Mouse (Mus musculus): ENCODE results near the gene Gm826. TPM values are rescaled to one million over a fixed set of nuclear protein-coding genes. Genes with fewer than 3 reads are reported as not detected.

Gene Gm826
- total RNA-seq, 2 experiments from 2014 or later, result 0.99 to 1.7 TPM

DNA sequence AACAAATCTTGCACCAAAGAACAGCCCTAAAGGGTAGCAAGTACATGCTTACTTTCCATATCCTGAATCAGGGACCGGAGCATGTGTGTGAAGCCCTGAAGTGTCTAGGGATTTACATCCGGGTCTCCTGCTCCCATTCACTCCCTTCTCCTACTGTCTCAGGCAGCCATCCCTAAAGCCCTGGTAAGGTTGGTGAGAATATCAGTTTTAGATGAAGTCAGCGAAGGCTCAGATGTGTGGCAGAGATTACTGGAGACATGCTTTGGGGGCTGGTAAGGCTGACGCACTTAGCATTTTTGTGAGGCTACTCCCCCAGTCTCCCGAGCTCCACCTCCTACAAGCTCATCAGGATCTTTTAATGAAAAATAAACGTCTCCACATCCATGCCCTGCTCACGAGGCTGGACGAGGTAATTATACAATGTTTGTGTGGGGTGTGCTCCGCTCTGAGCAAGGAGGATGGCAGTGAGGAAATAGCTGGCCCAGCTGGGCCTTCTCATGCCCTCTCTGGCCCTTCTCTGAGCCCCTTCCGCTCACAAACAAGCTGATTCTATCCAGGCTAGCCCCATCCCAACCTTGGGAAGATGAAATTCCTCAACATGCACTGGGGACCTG is 45.3 kb downstream of the Gm826 start:
- no peak for DNase-seq

DNA sequence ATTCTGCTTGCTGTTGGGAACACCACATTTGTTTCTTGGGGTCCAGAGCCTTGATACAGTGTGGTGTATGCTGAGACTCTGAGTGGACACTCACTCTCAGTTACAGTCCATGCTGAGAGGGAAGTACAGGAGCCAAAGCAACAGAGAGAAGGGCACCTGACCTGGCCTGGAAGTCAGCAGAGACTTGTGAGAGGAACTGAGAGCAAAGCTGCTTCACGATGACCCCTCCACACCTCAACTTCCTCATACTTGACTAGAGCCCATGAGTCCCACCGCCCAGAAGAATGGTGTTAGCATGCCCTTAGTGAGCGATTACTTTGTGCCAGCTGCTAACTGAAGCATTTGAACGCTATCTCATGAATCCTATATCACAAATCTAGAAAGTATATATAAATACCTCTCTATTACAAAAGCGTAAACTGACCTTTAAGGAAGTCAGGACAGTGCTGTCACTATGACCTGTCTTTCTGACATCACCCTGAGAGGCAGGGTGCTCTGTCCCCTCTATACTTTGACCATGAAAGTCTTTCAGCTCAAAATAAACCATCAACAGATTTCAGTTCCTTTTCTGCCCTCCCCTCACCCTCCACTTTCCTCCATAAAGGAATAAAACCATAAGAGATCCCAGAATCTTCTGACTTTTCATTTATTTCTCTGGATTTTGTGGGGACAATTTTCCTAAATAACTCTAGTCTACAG is 57.9 kb downstream of the Gm826 start:
- no peak for DNase-seq

DNA sequence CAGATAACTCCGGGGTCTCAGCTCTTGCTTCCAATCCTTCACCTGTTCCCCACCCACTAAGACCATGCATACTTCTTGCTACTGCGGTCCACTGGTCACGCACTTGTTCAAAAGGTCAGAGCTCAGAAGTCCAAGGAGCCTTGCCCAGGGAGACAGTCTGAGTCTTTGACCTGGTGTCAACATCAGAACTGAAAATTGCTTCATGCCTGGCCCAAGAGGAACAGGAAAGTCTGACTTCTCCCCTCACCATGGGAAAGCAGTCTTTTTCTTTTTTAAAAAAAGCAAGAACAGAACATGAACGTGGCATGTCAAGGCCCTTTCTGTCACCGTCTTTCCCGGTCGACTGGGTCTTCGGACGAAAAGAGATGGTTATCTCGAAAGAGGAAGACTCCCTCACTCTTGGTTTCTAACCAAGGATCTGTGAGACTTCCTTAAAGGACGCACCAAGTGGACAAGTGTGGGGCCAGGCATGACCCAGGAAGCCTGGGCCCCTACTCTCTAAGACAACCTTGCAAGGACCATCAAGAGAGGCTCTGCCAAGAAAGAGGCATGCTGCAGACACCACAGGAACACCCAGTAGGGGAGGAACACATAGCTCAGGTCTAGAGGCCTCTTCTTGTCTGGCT is 66.0 kb downstream of the Gm826 start:
- DNase-seq, result no peak

DNA sequence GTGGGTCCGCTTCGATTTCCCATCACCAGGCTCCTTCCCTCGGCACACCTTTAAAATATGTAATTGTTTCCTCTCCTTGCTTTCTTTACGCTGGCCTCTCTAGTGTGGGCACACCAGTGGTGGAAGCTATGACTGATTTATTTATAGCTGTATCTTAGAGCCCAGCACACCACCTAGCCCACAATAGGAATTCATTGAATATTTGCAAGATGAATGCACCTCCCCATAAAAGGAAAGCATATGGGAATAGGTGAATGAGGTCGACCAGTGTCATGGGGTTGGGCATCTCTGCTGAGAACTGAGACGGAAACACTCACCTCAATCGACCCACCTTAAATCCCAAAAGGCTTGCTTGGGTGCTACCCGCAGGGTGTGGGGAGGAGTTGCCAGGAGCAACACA is 70.1 kb downstream of the Gm826 start:
- DNase-seq, result no peak

DNA sequence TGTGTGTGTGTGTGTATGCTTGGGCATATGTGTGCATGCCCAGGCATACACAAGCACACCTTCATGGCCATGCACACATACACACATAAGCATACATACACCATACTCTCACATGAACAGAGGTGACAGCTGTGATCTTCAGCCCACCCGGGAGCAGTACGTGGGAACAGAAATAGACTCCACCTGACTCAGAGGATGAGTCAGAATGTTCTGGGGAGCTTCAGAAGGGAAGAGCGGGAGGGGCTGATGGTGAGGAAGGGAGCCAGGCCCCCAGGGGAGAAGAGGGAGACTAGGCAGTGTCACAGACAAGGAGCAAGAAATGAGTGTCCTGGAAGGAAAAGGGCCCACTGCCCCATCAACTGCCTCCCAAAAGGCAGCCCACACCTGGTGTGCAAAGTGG is 72.4 kb downstream of the Gm826 start:
- DNase-seq, result no peak

Other genes with a start within 250 kb of the Gm826 start
- gene Mafb, start 32.9 kb upstream of the Gm826 start, total RNA-seq (2021), result 10 to 100 TPM; 15.4 to 17.5 TPM

Data from adrenal gland, postnatal 36 days (tissue).